Mouse (Mus musculus) telencephalon, adult 2 months (tissue): ENCODE measurements around the gene Snn.

Experiments
- DNase-seq: peaks from one replicate; pipeline ENCODE4 v3.0.0-alpha.2; 2011; ENCODE audit warnings: low read depth, low spot score

Snn gene

GRCm38 (mm10) chr16:11047130-11047529 is 13.6 kb upstream of the Snn start:
- DNase-seq = no peak

GRCm38 (mm10) chr16:11050226-11050625 is 10.5 kb upstream of the Snn start:
- DNase-seq = no peak

- no peak for DNase-seq
Measured at GRCm38 (mm10) chr16:11051134-11051533, 9.6 kb upstream of the Snn start.

GRCm38 (mm10) chr16:11054409-11054808 is 6.3 kb upstream of the Snn start:
- no peak for DNase-seq

GRCm38 (mm10) chr16:11054871-11055270 is 5.9 kb upstream of the Snn start:
- DNase-seq = no peak

GRCm38 (mm10) chr16:11055916-11056315 is 4.8 kb upstream of the Snn start:
- DNase-seq = no peak

- no peak for DNase-seq
Measured at GRCm38 (mm10) chr16:11062794-11063721, 2.3 kb downstream of the Snn start.

GRCm38 (mm10) chr16:11064341-11064740 is 3.6 kb downstream of the Snn start:
- DNase-seq = no peak

GRCm38 (mm10) chr16:11064742-11065141 is 4.0 kb downstream of the Snn start:
- DNase-seq = no peak

GRCm38 (mm10) chr16:11065431-11065830 is 4.7 kb downstream of the Snn start:
- DNase-seq = no peak

GRCm38 (mm10) chr16:11066029-11066832 is 5.5 kb downstream of the Snn start, which contains the start of gene Litaf:
TSS of gene Litaf (minus strand) at chr16:11066157.
- DNase-seq = peak; percentile 94

GRCm38 (mm10) chr16:11066833-11067191 is 6.1 kb downstream of the Snn start:
- no peak for DNase-seq

- DNase-seq = no peak
Measured at GRCm38 (mm10) chr16:11068666-11069065, 7.9 kb downstream of the Snn start.

GRCm38 (mm10) chr16:11069271-11069670 is 8.5 kb downstream of the Snn start:
- no peak for DNase-seq

GRCm38 (mm10) chr16:11069710-11070420 is 9.1 kb downstream of the Snn start:
- DNase-seq = no peak

GRCm38 (mm10) chr16:11071176-11071575 is 10.4 kb downstream of the Snn start:
- no peak for DNase-seq

GRCm38 (mm10) chr16:11071887-11072286 is 11.1 kb downstream of the Snn start:
- no peak for DNase-seq

- no peak for DNase-seq
Measured at GRCm38 (mm10) chr16:11072454-11072853, 11.7 kb downstream of the Snn start.

GRCm38 (mm10) chr16:11073060-11073459 is 12.3 kb downstream of the Snn start:
- no peak for DNase-seq

- DNase-seq = no peak
Measured at GRCm38 (mm10) chr16:11077601-11078201, 17.0 kb downstream of the Snn start.

- DNase-seq = no peak
Measured at GRCm38 (mm10) chr16:11078216-11078869, 17.6 kb downstream of the Snn start.
